ENCODE assay signal across 27 mouse cellular contexts in the genomic region with DNA sequence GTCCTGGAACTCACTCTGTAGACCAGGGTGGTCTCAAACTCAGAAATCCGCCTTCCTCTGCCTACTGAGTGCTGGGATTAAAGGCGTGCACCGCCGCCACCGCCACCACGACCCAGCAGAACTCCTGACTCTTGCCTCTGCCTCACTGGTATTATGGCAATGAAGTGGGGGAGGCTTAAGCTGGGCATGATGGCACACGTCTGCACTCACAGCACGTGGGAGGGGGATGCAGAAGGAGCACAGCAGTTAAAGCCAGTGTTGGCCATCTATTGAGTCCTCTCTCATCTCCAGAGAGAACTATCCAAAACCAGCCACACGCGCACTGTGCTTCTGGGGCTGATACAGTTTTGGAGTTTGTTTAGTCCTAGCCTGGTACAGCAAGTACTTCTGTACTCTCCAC.
"Had no signal": no experiment of that assay in that cellular context is flagged by ENCODE, and none has a peak within 500 bp of the region (broad histone marks: within the 10 kb centered on the region; RNA-seq: fewer than 3 reads in every experiment).

No protein-coding gene starts in this region.

- H3K9ac ChIP-seq: heart, embryonic 13.5 days; heart, embryonic 15.5 days; hindbrain, embryonic 13.5 days; hindbrain, embryonic 15.5 days; kidney, embryonic 15.5 days; limb, embryonic 12.5 days; liver, embryonic 13.5 days; liver, embryonic 15.5 days had no signal

- H3K4me3 ChIP-seq: gastrocnemius, adult 2 months; heart, adult 2 months; heart, embryonic 13.5 days; heart, embryonic 15.5 days; hindbrain, embryonic 13.5 days; hindbrain, embryonic 15.5 days; kidney, embryonic 15.5 days; left cerebral cortex, adult 2 months; limb, embryonic 10.5 days; limb, embryonic 12.5 days; liver, embryonic 13.5 days; liver, embryonic 15.5 days had no signal

- H3K9me3 ChIP-seq: heart, embryonic 13.5 days; heart, embryonic 15.5 days; hindbrain, embryonic 13.5 days; hindbrain, embryonic 15.5 days; kidney, embryonic 15.5 days; limb, embryonic 10.5 days; limb, embryonic 12.5 days; liver, embryonic 13.5 days; liver, embryonic 15.5 days had no signal

- H3K36me3 ChIP-seq: heart, embryonic 13.5 days; heart, embryonic 15.5 days; hindbrain, embryonic 13.5 days; hindbrain, embryonic 15.5 days; kidney, embryonic 15.5 days; limb, embryonic 10.5 days; limb, embryonic 12.5 days; liver, embryonic 13.5 days; liver, embryonic 15.5 days had no signal

- H3K27ac ChIP-seq: gastrocnemius, adult 2 months; heart, adult 2 months; heart, embryonic 13.5 days; heart, embryonic 15.5 days; hindbrain, embryonic 13.5 days; hindbrain, embryonic 15.5 days; hindbrain, postnatal 0 days; kidney, embryonic 15.5 days; kidney, postnatal 0 days; left cerebral cortex, adult 2 months; limb, embryonic 10.5 days; limb, embryonic 12.5 days; liver, embryonic 13.5 days; liver, embryonic 15.5 days had no signal

- ATAC-seq: hindbrain, postnatal 0 days; intestine, embryonic 16.5 days had no signal

- H3K4me2 ChIP-seq: heart, embryonic 13.5 days; heart, embryonic 15.5 days; hindbrain, embryonic 13.5 days; hindbrain, embryonic 15.5 days; kidney, embryonic 15.5 days; limb, embryonic 12.5 days; liver, embryonic 11.5 days; liver, embryonic 13.5 days; liver, embryonic 15.5 days had no signal

- H3K4me1 ChIP-seq: hindbrain, embryonic 15.5 days; limb, embryonic 10.5 days; liver, embryonic 13.5 days; liver, embryonic 15.5 days had no signal

- DNase-seq: gastrocnemius, adult 2 months; gastrocnemius, postnatal 10 days; gastrocnemius, postnatal 25 days; heart, adult 11 months; heart, adult 2 months; heart, postnatal 14 days; heart, postnatal 36 days; kidney, adult 11 months; kidney, adult 2 months; kidney, adult 9 months; kidney, postnatal 14 days; kidney, postnatal 4 days; liver; liver, embryonic 13.5 days had no signal

- H3K27me3 ChIP-seq: heart, embryonic 13.5 days; heart, embryonic 15.5 days; hindbrain, embryonic 13.5 days; hindbrain, embryonic 15.5 days; kidney, embryonic 15.5 days; limb, embryonic 12.5 days; liver, embryonic 13.5 days; liver, embryonic 15.5 days had no signal
